Mouse (Mus musculus) lung, postnatal 0 days (tissue): ENCODE measurements around the gene Kcnj11.

Experiments
- CTCF ChIP-seq: IDR thresholded peaks from 2 replicates; pipeline ENCODE4 v1.5.1; 2016; ENCODE audit warnings: antibody characterized with exemption, mild to moderate bottlenecking
- EP300 ChIP-seq: IDR thresholded peaks from 2 replicates; pipeline ENCODE4 v1.6.1; 2016; ENCODE audit warnings: antibody characterized with exemption, mild to moderate bottlenecking, control low read depth

GRCm38 (mm10) chr7:46053566-46053965 lies 47.0 kb downstream of the Kcnj11 start:
- TF ChIP-seq CTCF (no peak), EP300 (no peak)
